Mouse (Mus musculus) frontal cortex, postnatal 14 days (tissue): Measurements from ENCODE around the gene Pik3r4.

Experiments used
- DNase-seq, 2 experiments: peaks; one replicate each; pipeline ENCODE4 v3.0.0; 2022; ENCODE audit warnings: low spot score in 2 of 2

The Pik3r4 gene

DNA sequence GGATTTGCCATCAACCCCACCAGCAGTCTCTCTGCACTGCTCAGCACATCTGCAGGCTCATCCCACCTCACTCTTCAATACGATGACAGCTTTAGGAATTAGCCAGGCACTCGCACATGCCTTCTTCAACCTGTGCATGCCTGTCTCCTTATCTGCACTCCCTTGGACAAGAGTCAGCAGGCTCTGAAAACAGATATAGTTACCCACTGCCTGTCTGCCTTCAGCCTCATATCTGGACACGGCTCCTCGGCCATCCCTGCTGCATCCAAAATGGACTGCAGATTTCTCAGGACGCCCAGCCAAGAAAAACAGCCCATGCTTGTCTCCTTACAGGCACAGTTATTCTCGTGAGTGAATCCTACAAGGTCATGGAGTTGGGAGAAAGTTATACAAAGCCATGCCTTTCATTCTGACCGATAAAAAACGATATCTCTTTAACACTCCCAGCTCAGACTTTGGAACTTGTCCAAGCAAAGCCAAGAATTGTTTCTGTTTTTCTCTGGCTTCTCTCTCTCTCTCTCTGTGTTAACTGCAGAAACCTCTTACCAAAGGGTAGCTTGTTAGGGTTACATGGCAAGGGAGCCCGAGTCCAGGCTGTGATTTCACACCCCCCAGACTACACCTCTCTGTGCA lies 55.1 kb downstream of the Pik3r4 start:
- no peak for DNase-seq

DNA sequence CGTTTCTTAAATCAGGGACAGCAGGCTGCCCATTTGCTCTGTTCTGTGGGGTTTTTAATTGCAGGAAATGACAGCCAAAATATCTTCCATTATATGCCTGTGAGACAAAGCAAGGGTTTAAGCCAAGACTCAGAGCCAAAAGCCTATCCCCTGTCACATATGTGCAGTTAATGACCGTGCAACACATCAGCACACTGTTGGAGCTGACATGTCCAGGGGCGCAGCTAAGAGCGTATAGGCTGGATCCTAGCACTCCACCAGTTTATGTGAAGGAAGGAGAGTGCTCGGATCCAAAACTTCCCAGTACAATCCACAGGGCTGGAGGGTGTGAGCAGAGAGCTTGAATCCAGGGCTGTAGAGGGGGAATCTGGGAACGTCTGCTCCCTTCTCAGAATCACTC lies 57.9 kb downstream of the Pik3r4 start:
- no peak for DNase-seq

DNA sequence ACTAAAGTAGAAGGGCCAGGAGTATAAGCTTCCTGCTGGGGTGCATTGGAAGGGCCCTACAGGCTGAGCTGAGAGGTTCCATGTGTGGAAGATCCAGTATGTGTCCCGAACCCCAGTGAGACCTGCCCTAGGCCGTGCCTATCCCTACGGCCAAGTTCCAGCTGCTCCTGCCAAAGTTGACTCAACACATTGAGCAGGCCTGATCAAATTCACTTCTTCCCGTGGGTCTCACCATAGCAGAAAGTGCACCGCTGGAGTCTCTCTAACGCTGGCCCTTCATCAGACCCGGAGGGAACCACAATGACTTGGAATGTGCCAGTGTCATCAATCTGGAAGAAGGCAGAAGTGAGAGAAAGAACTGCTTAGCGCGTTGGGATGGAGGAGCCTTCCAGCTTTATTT lies 59.2 kb downstream of the Pik3r4 start:
- no peak for DNase-seq

DNA sequence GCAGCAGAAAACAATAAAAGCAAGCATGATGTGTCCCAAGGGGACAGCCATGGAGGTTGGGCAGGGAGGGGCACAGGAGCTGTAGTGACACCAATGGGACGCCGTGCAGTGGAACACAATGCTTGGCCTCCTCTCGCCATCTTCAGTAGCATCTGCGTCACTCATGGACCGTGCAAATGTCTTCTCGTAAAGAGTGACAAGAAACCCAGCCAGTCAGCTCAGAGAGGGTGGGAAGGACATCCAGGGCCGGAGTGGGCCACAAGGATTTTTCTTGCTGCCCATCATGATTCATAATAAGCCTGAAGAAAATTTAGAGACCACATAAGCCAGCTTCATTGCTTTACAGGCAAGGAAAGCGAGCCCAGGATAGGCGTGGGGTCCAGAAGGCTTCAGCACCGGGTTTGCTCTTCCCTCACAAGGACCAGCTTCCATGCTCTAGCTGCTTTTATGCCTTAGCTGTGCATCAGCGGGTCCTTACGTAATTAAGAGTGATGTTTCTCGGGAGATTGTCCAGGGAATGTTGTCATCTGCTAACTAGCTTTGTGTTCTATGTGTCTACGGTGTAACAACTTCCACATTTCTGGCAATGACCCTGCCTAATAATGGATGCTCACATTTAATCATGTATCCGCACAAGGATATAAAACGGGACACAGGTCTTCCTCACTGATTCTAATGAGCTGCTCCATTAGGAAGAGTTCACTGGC lies 61.6 kb downstream of the Pik3r4 start:
- no peak for DNase-seq

DNA sequence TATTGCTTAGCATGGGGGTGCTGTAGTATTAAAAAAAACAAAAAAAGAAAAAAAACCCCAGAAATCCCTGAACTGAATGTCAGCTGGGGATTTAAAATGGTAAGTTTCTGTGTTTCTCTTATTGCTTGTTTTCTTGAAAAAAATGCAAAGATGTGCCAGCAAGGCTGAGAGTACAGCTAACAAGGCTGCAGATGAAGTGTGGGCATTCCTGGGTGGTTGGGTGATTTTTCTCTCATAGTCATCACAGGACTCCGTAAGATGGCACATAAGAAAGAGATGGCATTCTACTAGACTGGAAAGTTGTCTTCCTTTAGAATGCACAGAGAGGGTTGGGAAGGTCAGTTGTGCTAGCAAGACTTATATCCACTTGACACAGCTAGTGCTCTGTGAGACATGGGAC lies 62.2 kb downstream of the Pik3r4 start:
- no peak for DNase-seq

DNA sequence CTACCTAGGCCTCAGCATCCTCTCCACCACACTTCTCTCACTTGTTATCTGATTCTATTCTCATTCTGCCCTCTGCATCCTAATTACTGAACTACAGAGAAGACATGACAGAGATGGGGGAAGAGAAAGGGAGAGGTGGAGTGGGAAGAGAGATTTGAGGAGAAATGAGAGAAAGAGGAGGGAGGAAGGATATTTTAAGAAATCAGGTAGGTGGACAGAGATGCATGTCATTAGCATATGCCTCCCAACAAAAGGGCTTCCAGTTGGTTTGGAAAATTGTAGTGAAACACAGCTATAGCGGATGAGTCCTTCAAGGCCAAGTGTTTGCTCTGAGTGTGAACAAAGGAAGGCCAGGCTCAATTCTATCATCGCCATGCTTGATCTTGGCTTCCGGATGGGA lies 69.3 kb downstream of the Pik3r4 start:
- DNase-seq = no peak

DNA sequence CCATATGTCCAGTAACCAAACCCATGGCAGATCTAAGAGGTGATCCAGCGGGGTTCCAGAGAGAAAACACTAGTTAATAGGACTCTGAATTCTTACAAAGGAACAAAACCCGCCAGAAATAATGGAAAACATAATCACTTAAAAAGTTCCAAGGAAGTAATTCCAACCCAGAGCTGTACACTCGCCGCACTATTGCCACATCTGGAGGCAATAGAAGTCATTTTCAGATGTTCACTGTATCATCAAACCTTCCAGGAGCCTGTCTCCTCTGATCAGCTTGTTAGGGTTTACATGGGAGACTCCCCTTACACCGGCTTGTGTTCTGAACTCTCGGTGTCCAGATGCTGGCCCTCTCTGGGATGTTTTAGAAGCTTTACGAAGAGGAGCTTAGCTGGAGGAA lies 76.6 kb downstream of the Pik3r4 start:
- DNase-seq = no peak

DNA sequence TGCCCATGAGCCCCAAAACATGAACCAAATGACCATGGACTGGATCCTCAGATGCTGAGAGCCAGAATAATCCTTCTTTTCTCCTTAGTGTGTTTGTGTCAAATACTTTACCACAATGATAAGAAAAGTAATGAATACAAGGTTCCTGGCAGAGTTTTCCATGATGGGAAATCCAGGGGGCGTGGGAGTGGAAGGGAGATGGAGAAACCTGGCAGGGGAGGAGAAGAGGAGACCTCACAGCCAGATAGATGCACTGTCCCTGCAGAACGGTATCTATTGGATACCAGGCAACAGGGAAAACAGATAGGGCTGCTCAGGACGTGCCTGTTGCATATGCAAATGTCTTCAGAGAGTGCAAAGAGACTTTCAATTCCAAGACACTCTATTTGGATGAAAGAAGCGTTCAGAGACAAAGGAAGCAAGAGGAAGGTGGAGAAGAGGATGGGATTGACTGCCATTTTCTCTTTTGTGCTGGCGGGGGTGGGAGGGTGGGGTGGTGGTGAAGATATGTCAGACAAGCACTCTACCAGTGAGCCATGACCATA lies 77.1 kb downstream of the Pik3r4 start:
- no peak for DNase-seq

DNA sequence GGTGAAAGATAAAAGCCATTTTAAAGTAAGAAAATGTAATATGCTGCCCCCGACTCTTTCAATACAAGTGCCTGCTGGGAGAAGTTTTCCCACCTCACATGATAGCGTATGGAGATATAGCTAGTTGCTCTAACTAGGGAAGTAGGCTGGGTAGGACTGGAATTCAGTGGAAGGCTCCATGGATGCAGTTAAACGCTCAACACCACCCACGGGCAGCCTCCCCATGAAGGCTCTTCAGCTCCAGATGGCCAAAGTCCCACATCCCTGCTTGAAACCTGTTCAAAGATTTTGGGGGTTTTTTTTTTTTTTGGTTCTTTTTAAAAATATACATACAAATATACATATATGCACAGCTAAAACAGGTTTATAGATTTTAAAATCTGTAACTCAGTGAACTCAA lies 77.7 kb downstream of the Pik3r4 start:
- peak in 1 of 2 experiments; percentile 41 for DNase-seq

DNA sequence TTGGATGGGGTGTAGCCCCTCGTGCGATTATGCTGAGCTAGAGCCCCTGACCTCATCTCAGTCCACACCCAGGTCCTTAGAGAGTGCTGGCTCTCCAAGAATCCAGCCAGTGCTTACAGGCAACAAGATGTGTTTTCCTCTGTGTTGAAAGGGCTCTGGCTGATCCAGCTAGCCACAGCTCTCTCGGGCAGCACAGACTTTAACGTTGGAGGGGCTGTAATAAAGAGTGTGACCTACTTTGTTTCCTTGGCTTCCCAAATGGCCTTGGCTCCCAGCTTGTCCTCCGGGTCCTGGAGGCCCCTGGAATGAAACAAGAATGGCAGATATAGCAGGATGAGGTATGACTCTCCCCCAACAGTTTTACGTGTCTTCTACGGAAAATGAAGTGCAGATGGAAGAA lies 89.2 kb downstream of the Pik3r4 start:
- no peak for DNase-seq

DNA sequence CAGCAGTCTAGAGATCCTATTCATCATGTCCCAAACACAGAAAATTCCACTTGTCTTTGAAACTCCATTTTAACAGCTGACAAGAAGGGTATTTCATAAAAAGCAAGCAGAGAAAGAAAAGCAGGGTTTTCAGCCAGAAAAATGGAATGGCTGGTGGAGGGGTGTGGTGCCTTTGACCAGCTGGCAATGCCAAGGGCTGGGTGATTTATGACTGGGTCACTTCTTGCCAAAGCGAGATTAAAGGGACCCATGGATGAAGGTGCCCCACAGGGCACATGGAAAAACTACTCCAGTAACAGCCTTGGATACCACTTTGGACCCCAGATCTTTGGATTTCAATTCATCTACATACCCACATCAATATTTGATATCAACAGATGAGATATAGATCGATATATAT lies 91.9 kb downstream of the Pik3r4 start:
- DNase-seq = no peak

DNA sequence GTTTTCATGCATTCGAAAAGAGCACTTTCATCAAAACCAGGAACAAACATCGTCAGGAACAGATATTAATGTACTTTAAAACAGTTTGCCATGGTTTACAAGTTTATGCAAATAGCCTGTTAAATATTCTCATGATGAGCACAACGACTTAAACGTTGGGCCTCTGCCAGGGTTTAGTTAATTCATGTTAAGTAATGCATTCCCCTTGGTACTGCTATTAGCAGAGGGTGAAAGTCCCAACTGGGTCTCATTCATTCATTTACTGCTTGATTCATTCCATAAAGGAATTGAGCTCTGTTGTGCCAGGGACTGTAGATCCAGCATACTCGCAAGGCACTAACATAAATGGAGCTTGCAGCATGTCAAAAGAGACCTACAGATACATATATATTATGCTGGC lies 92.4 kb downstream of the Pik3r4 start:
- DNase-seq = no peak
